Mouse (Mus musculus): Measurements from ENCODE around the gene Vps72.
"Not testable (repeated sequence)": the region's sequence is repeated elsewhere in the genome, so short reads cannot be mapped to it uniquely, and the experiment has no call there.

Gene Vps72

DNA sequence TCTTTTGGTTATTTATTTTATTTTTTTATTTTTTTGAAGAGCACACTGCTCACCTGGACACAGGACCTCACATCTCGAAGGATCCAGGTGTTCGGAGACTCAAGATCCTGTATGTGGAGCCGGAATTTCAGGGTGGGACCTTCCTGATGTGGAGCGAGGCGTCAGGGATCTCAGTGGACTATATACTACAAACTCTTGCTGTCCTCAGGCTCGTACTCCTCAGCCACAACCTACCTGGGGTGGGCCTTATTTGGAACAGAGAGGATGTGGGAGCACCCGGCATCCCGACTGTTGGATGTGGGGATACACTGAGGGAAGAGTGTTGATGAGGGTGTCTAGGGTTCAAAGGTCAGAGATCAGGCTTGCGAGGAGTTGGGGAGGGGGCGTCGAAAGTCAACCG, 23.3 kb downstream of the Vps72 start:
- DNase-seq (ENCODE audit: low spot score) = not testable (repeated sequence)

- DNase-seq (ENCODE audit: low spot score) = peak; percentile 83
These were observed 24.2 kb downstream of the Vps72 start for GRCm38 (mm10) chr3:95135023-95135422.

GRCm38 (mm10) chr3:95135433-95136052, 24.7 kb downstream of the Vps72 start:
- no peak for DNase-seq (ENCODE audit: low spot score)

GRCm38 (mm10) chr3:95136336-95136735, 25.5 kb downstream of the Vps72 start:
- no peak for DNase-seq (ENCODE audit: low spot score)

DNA sequence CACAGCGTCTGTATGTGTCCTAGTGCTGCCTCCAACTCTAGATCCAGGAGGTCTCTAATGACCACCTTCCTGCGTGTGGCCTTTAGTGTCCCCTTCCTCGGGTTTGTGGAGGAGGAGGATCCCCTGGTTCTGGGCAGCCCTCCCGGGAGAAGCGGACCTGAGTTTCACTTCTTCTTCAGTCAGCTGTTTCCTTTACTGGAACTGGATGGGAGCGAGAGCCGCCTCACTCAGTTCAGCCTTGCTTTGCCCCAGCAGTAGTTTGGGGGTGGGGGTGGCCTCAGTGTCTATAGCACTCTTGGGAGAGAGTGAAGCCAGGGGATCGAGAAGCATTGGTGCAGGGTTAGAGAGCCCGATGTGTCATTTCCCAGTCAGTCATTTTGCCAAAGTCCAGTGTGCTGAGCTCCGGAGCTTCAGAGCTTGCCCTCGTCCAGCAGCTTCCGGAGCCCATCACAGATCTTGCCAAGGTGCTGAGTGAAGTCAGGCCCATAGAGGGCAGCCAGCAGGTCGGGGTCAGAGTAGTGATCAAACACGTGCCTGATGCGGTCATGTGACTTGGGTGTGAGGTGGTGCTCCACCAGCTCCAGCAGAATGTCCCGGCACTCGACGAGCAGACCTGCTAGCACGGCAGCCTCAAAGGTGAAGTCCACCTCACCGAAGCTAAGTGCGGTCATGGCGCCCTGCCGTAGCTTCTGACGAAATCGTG, 28.9 kb downstream of the Vps72 start:
- DNase-seq (ENCODE audit: low spot score) = peak; percentile 43

GRCm38 (mm10) chr3:95140289-95140595, 29.4 kb downstream of the Vps72 start:
- DNase-seq (ENCODE audit: low spot score) = no peak

GRCm38 (mm10) chr3:95140795-95141194, 30.0 kb downstream of the Vps72 start:
- no peak for DNase-seq (ENCODE audit: low spot score)

GRCm38 (mm10) chr3:95141474-95141873, 30.7 kb downstream of the Vps72 start:
- no peak for DNase-seq (ENCODE audit: low spot score)

DNA sequence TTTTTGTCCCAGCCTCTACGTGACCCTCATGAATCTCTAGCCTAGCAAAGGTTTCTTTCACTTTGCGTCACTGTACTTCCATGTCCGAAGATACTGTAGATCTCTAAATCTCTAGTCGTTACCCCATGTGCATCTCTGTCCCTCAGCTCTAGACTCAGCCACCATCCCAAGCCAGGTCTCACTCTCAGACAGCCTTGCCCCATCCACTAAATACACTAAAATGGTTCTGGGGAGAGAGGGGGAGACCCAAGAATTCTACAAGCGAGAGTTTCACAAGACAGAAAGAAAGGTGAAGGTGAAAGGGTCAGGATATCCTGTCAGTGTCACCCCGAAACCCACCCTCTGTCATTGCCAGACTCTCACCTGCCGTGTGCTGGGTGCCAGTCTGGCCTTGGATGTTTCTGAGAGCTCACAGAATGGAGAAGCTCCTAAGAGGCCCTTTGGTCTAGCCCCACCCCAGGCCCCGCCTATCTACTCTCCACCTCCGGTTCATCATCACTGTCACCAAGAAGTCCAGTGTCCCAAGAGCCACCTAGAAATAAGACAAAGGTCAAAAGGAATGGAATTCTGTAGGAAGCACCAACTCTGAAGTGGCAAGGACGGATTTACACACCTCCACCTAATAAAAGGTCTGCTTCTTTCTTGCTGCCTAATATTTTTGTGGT, 31.3 kb downstream of the Vps72 start, which contains the start of gene Tnfaip8l2:
Gene Tnfaip8l2 (minus strand): TSS at position 409 of the 665 bp plus-strand sequence.
- no peak for DNase-seq (ENCODE audit: low spot score)

GRCm38 (mm10) chr3:95142617-95143011, 31.8 kb downstream of the Vps72 start:
- peak; percentile 92 for DNase-seq (ENCODE audit: low spot score)

- DNase-seq (ENCODE audit: low spot score) = no peak
These were observed 37.1 kb downstream of the Vps72 start for GRCm38 (mm10) chr3:95147924-95148323.

DNA sequence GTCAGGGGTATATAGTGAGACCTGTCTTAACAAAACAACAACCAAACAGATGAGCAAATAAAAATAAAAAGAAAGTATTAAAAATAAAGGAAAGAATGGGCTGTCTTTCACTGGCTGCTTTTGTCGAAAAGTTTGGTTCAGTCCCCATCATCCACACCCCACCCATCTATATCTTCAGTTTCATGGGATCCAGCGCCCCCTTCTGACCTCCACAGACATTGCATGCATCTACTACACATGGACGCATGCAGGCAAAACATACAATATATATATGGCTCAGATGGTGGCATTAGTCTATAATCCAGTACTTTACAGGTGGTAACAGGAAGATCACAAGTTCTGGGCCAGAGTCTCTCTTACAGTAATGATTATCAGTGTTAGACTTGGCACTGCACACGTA, 43.1 kb downstream of the Vps72 start:
- DNase-seq (ENCODE audit: low spot score) = peak; percentile 66

DNA sequence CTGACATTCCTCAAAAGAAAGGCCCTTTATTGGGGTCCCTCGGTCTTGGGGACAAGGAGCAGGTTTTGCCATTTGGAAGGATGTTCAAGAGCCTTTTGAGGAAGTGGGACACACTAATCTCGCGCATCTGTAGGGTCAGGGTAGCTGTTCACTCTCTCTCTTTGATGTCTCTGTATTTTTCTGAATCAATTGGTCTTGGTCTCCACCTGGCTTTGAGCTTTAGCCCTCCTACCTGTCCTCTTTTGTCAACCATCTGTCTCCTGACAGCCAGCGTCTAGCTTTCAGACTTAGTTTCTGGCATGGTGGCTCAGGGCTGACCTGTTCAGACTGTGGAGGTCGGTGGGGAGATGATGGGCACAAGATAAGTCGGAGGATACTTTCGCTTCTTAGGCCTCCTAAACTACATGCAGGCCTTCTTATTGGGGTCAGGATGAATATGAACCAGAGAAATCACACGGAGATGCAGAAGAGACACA, 48.7 kb downstream of the Vps72 start:
- DNase-seq (ENCODE audit: low spot score) = no peak

- peak; percentile 94 for DNase-seq (ENCODE audit: low spot score)
These were observed 49.5 kb downstream of the Vps72 start, which contains the start of gene Sema6c for GRCm38 (mm10) chr3:95159987-95160963. TSS of gene Sema6c (plus strand) at chr3:95160457.

GRCm38 (mm10) chr3:95161041-95161551, 50.3 kb downstream of the Vps72 start:
- DNase-seq (ENCODE audit: low spot score) = peak; percentile 70

DNA sequence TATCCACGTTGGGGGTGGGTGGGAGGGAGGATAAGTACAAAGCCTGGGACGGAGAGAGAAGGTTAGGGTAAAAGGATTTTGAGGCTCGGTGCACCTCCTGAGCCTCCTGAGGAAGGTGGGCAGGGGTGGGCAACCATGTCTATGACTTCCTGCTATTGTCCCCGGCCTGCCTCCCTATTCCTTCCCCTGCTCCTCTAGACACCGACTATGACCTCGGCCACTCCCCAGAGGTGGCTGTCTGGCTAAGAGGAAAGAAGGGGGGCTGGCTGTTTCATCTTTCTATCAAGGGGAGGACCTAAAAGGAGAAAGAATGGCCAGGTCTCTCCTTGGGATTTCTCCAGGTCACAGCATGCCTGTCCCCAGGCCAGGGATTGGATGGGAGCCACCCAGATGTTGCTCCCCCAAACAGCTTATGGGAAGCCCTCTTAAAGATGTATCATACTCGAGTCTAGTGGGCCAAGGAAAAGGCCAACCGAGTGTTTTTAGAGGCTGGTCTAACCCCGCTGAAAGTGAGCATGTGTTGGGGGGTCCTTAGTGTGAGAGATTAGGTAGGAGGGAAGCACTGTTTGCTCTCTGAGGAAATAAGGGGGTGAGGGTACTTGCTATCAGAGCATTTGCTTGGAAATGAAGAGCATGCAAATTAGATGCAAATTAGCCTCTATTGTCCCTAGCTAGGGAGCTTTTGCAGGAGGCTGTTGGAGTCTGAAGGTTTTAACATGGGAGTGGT, 51.0 kb downstream of the Vps72 start:
- peak; percentile 44 for DNase-seq (ENCODE audit: low spot score)

DNA sequence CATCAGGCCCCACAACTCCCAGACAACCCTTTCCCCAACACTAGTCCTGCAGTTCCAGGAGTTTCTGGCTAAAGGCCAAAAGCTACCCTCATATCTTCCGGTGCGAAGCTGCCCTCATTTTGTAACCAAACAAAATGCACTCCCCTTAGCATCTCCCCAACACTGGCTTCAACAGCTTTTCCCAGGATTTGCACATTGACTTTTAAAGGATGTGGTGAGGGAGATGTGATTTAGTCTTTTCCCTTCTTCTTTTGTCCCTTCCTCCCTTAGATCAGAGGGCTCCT, 51.5 kb downstream of the Vps72 start:
- no peak for DNase-seq (ENCODE audit: low spot score)

DNA sequence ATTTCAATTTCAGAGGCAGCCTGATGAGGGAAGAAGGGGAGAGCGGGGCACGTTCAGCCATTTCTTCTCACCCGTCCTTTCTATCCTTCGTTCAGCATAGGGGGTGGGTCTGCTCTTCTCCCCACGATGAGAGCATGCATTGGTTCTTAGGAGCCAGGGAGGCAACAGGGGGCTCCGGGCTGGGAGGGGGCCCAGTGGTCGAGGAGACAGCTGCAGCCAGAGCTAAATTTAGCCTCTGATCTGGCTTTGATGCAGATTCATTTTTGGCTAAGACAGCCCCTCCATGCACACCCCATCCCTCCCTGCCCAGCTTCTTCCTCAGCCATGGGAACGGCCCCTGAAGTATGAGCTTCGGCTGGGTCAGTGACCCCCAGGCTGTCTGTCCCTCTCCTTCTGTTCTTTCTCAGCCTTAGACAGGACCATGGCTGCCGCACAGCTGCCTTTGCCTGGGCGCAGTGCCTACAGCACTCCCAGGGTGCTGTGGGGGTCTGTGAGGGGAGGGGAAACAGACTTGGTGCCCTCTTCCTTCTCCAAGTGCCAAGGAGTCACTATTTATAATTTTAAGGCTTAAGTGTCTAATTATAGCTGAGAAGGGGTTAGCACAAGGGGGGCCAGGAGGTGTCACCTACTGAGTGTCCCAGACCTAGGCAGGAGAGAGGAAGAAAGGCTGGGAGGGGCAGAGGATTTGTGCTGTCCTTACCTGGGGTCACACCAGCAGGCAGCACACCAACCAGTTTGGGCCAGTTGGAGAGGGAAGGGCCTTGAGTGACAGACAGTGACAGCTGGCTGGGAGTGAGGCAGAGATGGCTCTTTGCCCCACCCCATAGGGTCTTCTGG, 52.8 kb downstream of the Vps72 start:
- DNase-seq (ENCODE audit: low spot score) = no peak

DNA sequence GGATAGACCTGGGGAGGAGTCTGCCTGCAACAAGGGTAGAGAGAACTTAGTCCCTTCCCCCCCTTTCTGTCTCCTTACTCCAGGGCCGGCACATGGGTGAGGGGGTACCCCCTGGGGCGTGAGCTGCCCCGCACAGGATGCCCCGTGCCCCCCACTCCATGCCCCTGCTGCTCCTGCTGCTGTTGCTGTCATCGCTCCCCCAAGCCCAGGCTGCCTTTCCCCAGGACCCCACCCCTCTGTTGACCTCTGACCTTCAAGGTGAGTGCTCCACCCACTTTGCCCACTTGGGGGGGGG, 53.4 kb downstream of the Vps72 start:
- no peak for DNase-seq (ENCODE audit: low spot score)

DNA sequence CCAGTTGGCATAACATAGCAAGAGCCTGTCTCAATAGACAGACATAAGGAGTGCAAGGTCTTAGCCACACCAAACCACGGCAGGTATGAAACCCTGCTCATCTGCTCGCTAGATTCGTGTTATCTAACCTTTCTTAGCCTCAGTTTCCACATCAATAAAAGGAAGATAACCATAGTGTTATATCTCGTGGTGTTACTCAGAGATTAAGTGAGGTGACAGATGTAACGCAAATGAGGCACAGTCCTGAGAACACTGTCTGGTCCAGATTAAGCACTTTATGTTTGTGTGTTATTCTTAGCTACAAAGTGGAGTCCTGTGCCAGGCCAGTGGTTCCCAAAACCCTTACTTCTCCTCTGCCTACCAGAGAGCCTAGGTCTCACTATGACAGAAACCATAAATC, 54.0 kb downstream of the Vps72 start:
- DNase-seq (ENCODE audit: low spot score) = no peak

GRCm38 (mm10) chr3:95169996-95170395, 59.2 kb downstream of the Vps72 start:
- DNase-seq (ENCODE audit: low spot score) = no peak
